Mouse (Mus musculus) midbrain, embryonic 16.5 days (tissue): ENCODE measurements around the gene Acads. TPM values are rescaled to one million over a fixed set of nuclear protein-coding genes. Genes with fewer than 3 reads are reported as not detected.
"Not testable (repeated sequence)": the region's sequence is repeated elsewhere in the genome, so short reads cannot be mapped to it uniquely, and the experiment has no call there.

Experiments
- ATAC-seq: fragments of 200-750 bp; cut with Nextera tagmentation; 2 replicates; pipeline ENCODE4 v1.8.0; 2017; ENCODE audit warnings: moderate TSS enrichment
- H3K27ac ChIP-seq: fragments of 300-500 bp; sonication (generic); 2 replicates; pipeline ENCODE4 v1.5.1; 2014; ENCODE audit warnings: mild to moderate bottlenecking, low read length, mixed read lengths
- H3K27me3 ChIP-seq: fragments of 300-500 bp; sonication (generic); 2 replicates; pipeline ENCODE4 v1.6.1; 2014; ENCODE audit warnings: low read depth, low read length, mixed read lengths; ENCODE audit not compliant: control insufficient read depth, insufficient read depth
- H3K36me3 ChIP-seq: fragments of 300-500 bp; sonication (generic); 2 replicates; pipeline ENCODE4 v1.6.1; 2014; ENCODE audit warnings: mild to moderate bottlenecking, low read length, moderate library complexity, mixed read lengths; ENCODE audit not compliant: control insufficient read depth, insufficient read depth
- H3K4me1 ChIP-seq: fragments of 300-500 bp; sonication (generic); 2 replicates; pipeline ENCODE4 v1.6.1; 2014; ENCODE audit warnings: mild to moderate bottlenecking, low read length, mixed read lengths; ENCODE audit not compliant: control insufficient read depth, insufficient read depth
- H3K4me2 ChIP-seq: fragments of 300-500 bp; sonication (generic); 2 replicates; pipeline ENCODE4 v1.6.1; 2014; ENCODE audit warnings: mild to moderate bottlenecking, low read length, mixed read lengths
- H3K4me3 ChIP-seq: fragments of 300-500 bp; sonication (generic); 2 replicates; pipeline ENCODE4 v1.5.1; 2014; ENCODE audit warnings: low read depth, mild to moderate bottlenecking, low read length, moderate library complexity, mixed read lengths
- H3K9ac ChIP-seq: fragments of 300-500 bp; sonication (generic); 2 replicates; pipeline ENCODE4 v1.6.1; 2014; ENCODE audit warnings: low read depth, low read length, mixed read lengths
- H3K9me3 ChIP-seq: fragments of 300-500 bp; sonication (generic); replicated peaks from 2 replicates; pipeline ENCODE4 v1.6.1; 2014; ENCODE audit warnings: mild to moderate bottlenecking, low read length, mixed read lengths; ENCODE audit not compliant: control insufficient read depth, poor library complexity, severe bottlenecking
- WGBS: fragments of 180-500 bp; shearing (Covaris S2); extraction: QIAGEN DNeasy Blood & Tissue Kit; methylation state at CpG from one replicate; pipeline ENCODE4 v1.1.7; 2014; 5-methylcytosine and 5-hydroxymethylcytosine counted together
- polyA plus RNA-seq: library from polyadenylated mRNA; unstranded; fragments of >200 nt; fragmentation: Nextera tagmentation; extraction: Ambion mirVana; gene quantifications from 2 replicates; pipeline ENCODE4 v1.2.1, GENCODE M21; 2015

Gene Acads
- 14.2 and 15.8 TPM in 2 replicates for polyA plus RNA-seq

- no peaks in the 10 kb centered on the region; the same call in 1 of the 2 replicates for H3K36me3 ChIP-seq
- H3K27me3 ChIP-seq, result no peaks in the 10 kb centered on the region
- H3K4me3 ChIP-seq, result peak within 1 kb of the TSS; percentile 45
- no peak within 1 kb of the TSS for H3K27ac ChIP-seq
- H3K4me1 ChIP-seq, result peaks cover 4% of the 10 kb centered on the region; the same call in 1 of the 2 replicates
- peak; percentile 82 for ATAC-seq
- H3K9me3 ChIP-seq, result no peaks in the 10 kb centered on the region
- H3K9ac ChIP-seq, result peak within 1 kb of the TSS; percentile 70
- WGBS, result 2% methylated on average over 35 of the region's 39 CpGs
- peak within 1 kb of the TSS; percentile 67 for H3K4me2 ChIP-seq
These were observed at the start of gene Acads for GRCm38 (mm10) chr5:115118961-115119570. Gene Acads, minus strand, starts transcription at chr5:115119346.

GRCm38 (mm10) chr5:115167396-115167795 lies 48.2 kb upstream of the Acads start:
- WGBS, result 79% methylated on average over 6 of the region's 6 CpGs
- ATAC-seq, result no peak

GRCm38 (mm10) chr5:115166815-115167194 lies 47.7 kb upstream of the Acads start:
- H3K27me3 ChIP-seq, result no peaks in the 10 kb centered on the region
- WGBS, result 82% methylated on average over 7 of the region's 7 CpGs
- no peak overlapping the region for H3K27ac ChIP-seq
- no peaks in the 10 kb centered on the region for H3K9me3 ChIP-seq
- no peak for ATAC-seq
- no peaks in the 10 kb centered on the region for H3K36me3 ChIP-seq
- H3K9ac ChIP-seq, result no peak overlapping the region
- no peak overlapping the region for H3K4me2 ChIP-seq
- H3K4me1 ChIP-seq, result no peaks in the 10 kb centered on the region
- H3K4me3 ChIP-seq, result no peak overlapping the region

More at GRCm38 (mm10) chr5:115167396-115167795, 48.2 kb upstream of the Acads start:
- Histone ChIP-seq H3K4me1 (no peaks in the 10 kb centered on the region), H3K4me2 (no peak overlapping the region), H3K27me3 (no peaks in the 10 kb centered on the region), H3K36me3 (no peaks in the 10 kb centered on the region), H3K9me3 (no peaks in the 10 kb centered on the region), H3K4me3 (no peak overlapping the region), H3K9ac (no peak overlapping the region), H3K27ac (no peak overlapping the region)

GRCm38 (mm10) chr5:115165895-115166814 lies 47.0 kb upstream of the Acads start:
- H3K9me3 ChIP-seq, result no peaks in the 10 kb centered on the region
- WGBS, result 33% methylated on average over 11 of the region's 11 CpGs
- no peak overlapping the region for H3K27ac ChIP-seq
- no peak overlapping the region for H3K4me3 ChIP-seq
- peak; percentile 66 for ATAC-seq
- no peaks in the 10 kb centered on the region for H3K4me1 ChIP-seq
- no peak overlapping the region for H3K4me2 ChIP-seq
- no peaks in the 10 kb centered on the region for H3K27me3 ChIP-seq
- H3K9ac ChIP-seq, result no peak overlapping the region
- H3K36me3 ChIP-seq, result no peaks in the 10 kb centered on the region

GRCm38 (mm10) chr5:115165351-115165750 lies 46.2 kb upstream of the Acads start:
- H3K9ac ChIP-seq, result no peak overlapping the region
- no peaks in the 10 kb centered on the region for H3K4me1 ChIP-seq
- 64% methylated on average over 9 of the region's 9 CpGs for WGBS
- no peak overlapping the region for H3K27ac ChIP-seq
- no peaks in the 10 kb centered on the region for H3K9me3 ChIP-seq
- no peaks in the 10 kb centered on the region for H3K27me3 ChIP-seq
- H3K4me2 ChIP-seq, result no peak overlapping the region
- no peak for ATAC-seq
- H3K36me3 ChIP-seq, result no peaks in the 10 kb centered on the region
- H3K4me3 ChIP-seq, result no peak overlapping the region

- not testable (repeated sequence) for H3K4me2 ChIP-seq, H3K4me1 ChIP-seq, H3K4me3 ChIP-seq, H3K27me3 ChIP-seq, H3K36me3 ChIP-seq, H3K9me3 ChIP-seq, H3K9ac ChIP-seq, H3K27ac ChIP-seq, ATAC-seq
- 82% methylated on average over 4 of the region's 4 CpGs for WGBS
These were observed 45.3 kb upstream of the Acads start for GRCm38 (mm10) chr5:115164446-115164845.

- H3K27ac ChIP-seq, result no peak overlapping the region
- no peak overlapping the region for H3K9ac ChIP-seq
- ATAC-seq, result no peak
- no peak overlapping the region for H3K4me3 ChIP-seq
- H3K27me3 ChIP-seq, result no peaks in the 10 kb centered on the region
- no peaks in the 10 kb centered on the region; the same call in 1 of the 2 replicates for H3K4me1 ChIP-seq
- 33% methylated on average over 8 of the region's 8 CpGs for WGBS
- no peaks in the 10 kb centered on the region for H3K36me3 ChIP-seq
- H3K9me3 ChIP-seq, result no peaks in the 10 kb centered on the region
- H3K4me2 ChIP-seq, result no peak overlapping the region
These were observed 44.4 kb upstream of the Acads start for GRCm38 (mm10) chr5:115163563-115163962.

GRCm38 (mm10) chr5:115161940-115162279 lies 42.8 kb upstream of the Acads start:
- no CpG with 5 or more reads among the region's 1 CpGs for WGBS
- not testable (repeated sequence) for ATAC-seq, H3K4me2 ChIP-seq

More at GRCm38 (mm10) chr5:115161940-115162279, 42.8 kb upstream of the Acads start:
- H3K4me1 ChIP-seq, H3K27ac ChIP-seq, H3K36me3 ChIP-seq, H3K9ac ChIP-seq, H3K9me3 ChIP-seq, H3K27me3 ChIP-seq, H3K4me3 ChIP-seq: not testable (repeated sequence)
